Mouse (Mus musculus) forebrain, postnatal 0 days (tissue): Measurements from ENCODE around the gene Recql. TPM values are rescaled to one million over a fixed set of nuclear protein-coding genes. Genes with fewer than 3 reads are reported as not detected.

Experiments used
- ATAC-seq: fragments of 200-750 bp; cut with Nextera tagmentation; 2 replicates; pipeline ENCODE4 v1.8.0; 2017; ENCODE audit warnings: mild to moderate bottlenecking, moderate library complexity
- DNase-seq: peaks from one replicate; pipeline ENCODE4 v3.0.0-alpha.2; 2015
- H3K27ac ChIP-seq: fragments of 300-500 bp; sonication (generic); 2 replicates; pipeline ENCODE4 v1.5.1; 2014; ENCODE audit warnings: low read depth, mild to moderate bottlenecking, antibody characterized with exemption, low read length, moderate library complexity, mixed read lengths
- H3K27me3 ChIP-seq: fragments of 300-500 bp; sonication (generic); 2 replicates; pipeline ENCODE4 v1.6.1; 2014; ENCODE audit warnings: mild to moderate bottlenecking, low read length, mixed read lengths; ENCODE audit not compliant: insufficient read depth
- H3K36me3 ChIP-seq: fragments of 300-500 bp; sonication (generic); 2 replicates; pipeline ENCODE4 v1.6.1; 2014; ENCODE audit warnings: mild to moderate bottlenecking, moderate library complexity; ENCODE audit not compliant: insufficient read depth
- H3K4me1 ChIP-seq: fragments of 300-500 bp; sonication (generic); 2 replicates; pipeline ENCODE4 v1.6.1; 2014; ENCODE audit warnings: antibody characterized with exemption; ENCODE audit not compliant: insufficient read depth
- H3K4me2 ChIP-seq: fragments of 300-500 bp; sonication (generic); 2 replicates; pipeline ENCODE4 v1.6.1; 2014; ENCODE audit warnings: low read depth, mild to moderate bottlenecking, moderate library complexity
- H3K4me3 ChIP-seq: fragments of 300-500 bp; sonication (generic); 2 replicates; pipeline ENCODE4 v1.5.1; 2014; ENCODE audit warnings: low read depth, low read length, mixed read lengths
- H3K9ac ChIP-seq: fragments of 300-500 bp; sonication (generic); 2 replicates; pipeline ENCODE4 v1.6.1; 2014; ENCODE audit warnings: mild to moderate bottlenecking
- H3K9me3 ChIP-seq: fragments of 300-500 bp; sonication (generic); 2 replicates; pipeline ENCODE4 v1.6.1; 2016; ENCODE audit warnings: low read length
- CTCF ChIP-seq: sonication (generic); IDR thresholded peaks from 2 replicates; pipeline ENCODE4 v1.5.1; 2016; ENCODE audit warnings: antibody characterized with exemption, control low read depth, low read depth
- WGBS: fragments of 180-500 bp; shearing (Covaris S2); extraction: QIAGEN DNeasy Blood & Tissue Kit; methylation state at CpG from one replicate; pipeline ENCODE4 v1.1.7; 2014; 5-methylcytosine and 5-hydroxymethylcytosine counted together
- polyA plus RNA-seq: library from polyadenylated mRNA; unstranded; fragments of >200 nt; fragmentation: Nextera tagmentation; extraction: Ambion mirVana; gene quantifications from 2 replicates; pipeline ENCODE4 v1.2.1, GENCODE M21; 2015
- total RNA-seq: library from RNA; depleted of rRNA; stranded (reverse); fragments of >200 nt; gene quantifications from 2 replicates; pipeline ENCODE4 v1.2.3, GENCODE M21; 2014; rRNA removed

The Recql gene
- total and polyA plus RNA-seq, 2 experiments from 2014 or later, result 19.4 to 20.8 TPM

- ATAC-seq (no peak), DNase-seq (no peak)
- no peak for TF ChIP-seq CTCF
- no peaks in the 10 kb centered on the region for H3K27me3 ChIP-seq
- H3K9ac ChIP-seq, result no peak within 1 kb of the TSS
- H3K36me3 ChIP-seq, result no peaks in the 10 kb centered on the region
- H3K27ac ChIP-seq, result no peak within 1 kb of the TSS
- WGBS, result 5% methylated on average over 4 of the region's 4 CpGs
- H3K9me3 ChIP-seq, result no peaks in the 10 kb centered on the region
- H3K4me1 ChIP-seq, result no peaks in the 10 kb centered on the region
- H3K4me3 ChIP-seq, result no peak within 1 kb of the TSS
- H3K4me2 ChIP-seq, result no peak within 1 kb of the TSS
Observed at GRCm38 (mm10) chr6:142322881-142323280, 64.0 kb downstream of the Recql start, which contains the start of gene Slco1a5. Gene Slco1a5, minus strand, starts transcription at chr6:142322981.

- Histone ChIP-seq H3K4me2 (no peak overlapping the region), H3K9me3 (no peaks in the 10 kb centered on the region), H3K9ac (no peak overlapping the region), H3K36me3 (no peaks in the 10 kb centered on the region), H3K27ac (no peak overlapping the region), H3K27me3 (no peaks in the 10 kb centered on the region), H3K4me1 (no peaks in the 10 kb centered on the region), H3K4me3 (no peak overlapping the region)
- DNase-seq (no peak), ATAC-seq (no peak)
- no peak for TF ChIP-seq CTCF
Observed at GRCm38 (mm10) chr6:142317106-142317505, 69.8 kb downstream of the Recql start.

GRCm38 (mm10) chr6:142314285-142314684 lies 72.6 kb downstream of the Recql start:
- DNase-seq (no peak), ATAC-seq (no peak)
- H3K9ac ChIP-seq, result no peak overlapping the region
- 0 out of 2 replicates have a peak, but pooled peaks cover 3% of the 10 kb centered on the region for H3K9me3 ChIP-seq
- H3K36me3 ChIP-seq, result no peaks in the 10 kb centered on the region
- no peak overlapping the region for H3K4me2 ChIP-seq
- no peaks in the 10 kb centered on the region for H3K27me3 ChIP-seq
- H3K4me3 ChIP-seq, result no peak overlapping the region
- 91% methylated on average over 5 of the region's 5 CpGs for WGBS
- no peak overlapping the region for H3K27ac ChIP-seq
- TF ChIP-seq CTCF, result no peak
- H3K4me1 ChIP-seq, result no peaks in the 10 kb centered on the region

GRCm38 (mm10) chr6:142305076-142305475 lies 81.8 kb downstream of the Recql start:
- Histone ChIP-seq H3K4me1 (no peaks in the 10 kb centered on the region), H3K36me3 (no peaks in the 10 kb centered on the region), H3K4me2 (no peak overlapping the region), H3K27me3 (no peaks in the 10 kb centered on the region), H3K4me3 (no peak overlapping the region), H3K9me3 (0 out of 2 replicates have a peak, but pooled peaks cover 6% of the 10 kb centered on the region), H3K27ac (no peak overlapping the region), H3K9ac (no peak overlapping the region)
- ATAC-seq (no peak), DNase-seq (no peak)
- TF ChIP-seq CTCF, result no peak

Other genes with a start within 250 kb of the Recql start
- gene Slco1a6, start 178.6 kb downstream of the Recql start, total RNA-seq, result not detected in 2 replicates
- not detected in 2 replicates for gene Slco1a6, start 178.6 kb downstream of the Recql start, polyA plus RNA-seq
- 0.31 TPM in 1 of 2 replicates, not detected in the other for gene Iapp, start 88.7 kb downstream of the Recql start, total RNA-seq
- 0.25 and 0.29 TPM in 2 replicates for gene Iapp, start 88.7 kb downstream of the Recql start, polyA plus RNA-seq
- gene Slco1a5, start 64.1 kb downstream of the Recql start, total RNA-seq, result 0.33 and 0.38 TPM in 2 replicates
- 0.40 and 0.82 TPM in 2 replicates for gene Slco1a5, start 64.1 kb downstream of the Recql start, polyA plus RNA-seq
- gene Pyroxd1, start 41.4 kb downstream of the Recql start, total RNA-seq, result 14.5 and 20.2 TPM in 2 replicates
- gene Pyroxd1, start 41.4 kb downstream of the Recql start, polyA plus RNA-seq, result 16.1 and 18.7 TPM in 2 replicates
- 44.0 and 58.5 TPM in 2 replicates for gene Golt1b, start 134 bp upstream of the Recql start, total RNA-seq
- 67.6 and 72.0 TPM in 2 replicates for gene Golt1b, start 134 bp upstream of the Recql start, polyA plus RNA-seq
- gene Spx, start 26.4 kb upstream of the Recql start, total RNA-seq, result 0.38 and 0.62 TPM in 2 replicates
- gene Spx, start 26.4 kb upstream of the Recql start, polyA plus RNA-seq, result 0.65 TPM in 2 replicates
- not detected in 2 replicates for gene Gys2, start 86.0 kb upstream of the Recql start, total RNA-seq
- 0.23 TPM in 1 of 2 replicates, not detected in the other for gene Gys2, start 86.0 kb upstream of the Recql start, polyA plus RNA-seq
- 158 and 164 TPM in 2 replicates for gene Ldhb, start 120.9 kb upstream of the Recql start, total RNA-seq
- gene Ldhb, start 120.9 kb upstream of the Recql start, polyA plus RNA-seq, result 426 and 454 TPM in 2 replicates
- gene Kcnj8, start 184.5 kb upstream of the Recql start, total RNA-seq, result 8.8 and 10.0 TPM in 2 replicates
- gene Kcnj8, start 184.5 kb upstream of the Recql start, polyA plus RNA-seq, result 8.2 and 8.9 TPM in 2 replicates